Mouse (Mus musculus) CD8-positive naive resting alpha-beta T cell, adult 2 months (primary cell): Measurements from ENCODE around the gene Vps51.

Source experiments
- DNase-seq, 2 experiments: peaks; one replicate each; pipeline ENCODE4 v3.0.0; 2022; ENCODE audit warnings: low read depth in 2 of 2, low spot score in 2 of 2

Gene Vps51

DNA sequence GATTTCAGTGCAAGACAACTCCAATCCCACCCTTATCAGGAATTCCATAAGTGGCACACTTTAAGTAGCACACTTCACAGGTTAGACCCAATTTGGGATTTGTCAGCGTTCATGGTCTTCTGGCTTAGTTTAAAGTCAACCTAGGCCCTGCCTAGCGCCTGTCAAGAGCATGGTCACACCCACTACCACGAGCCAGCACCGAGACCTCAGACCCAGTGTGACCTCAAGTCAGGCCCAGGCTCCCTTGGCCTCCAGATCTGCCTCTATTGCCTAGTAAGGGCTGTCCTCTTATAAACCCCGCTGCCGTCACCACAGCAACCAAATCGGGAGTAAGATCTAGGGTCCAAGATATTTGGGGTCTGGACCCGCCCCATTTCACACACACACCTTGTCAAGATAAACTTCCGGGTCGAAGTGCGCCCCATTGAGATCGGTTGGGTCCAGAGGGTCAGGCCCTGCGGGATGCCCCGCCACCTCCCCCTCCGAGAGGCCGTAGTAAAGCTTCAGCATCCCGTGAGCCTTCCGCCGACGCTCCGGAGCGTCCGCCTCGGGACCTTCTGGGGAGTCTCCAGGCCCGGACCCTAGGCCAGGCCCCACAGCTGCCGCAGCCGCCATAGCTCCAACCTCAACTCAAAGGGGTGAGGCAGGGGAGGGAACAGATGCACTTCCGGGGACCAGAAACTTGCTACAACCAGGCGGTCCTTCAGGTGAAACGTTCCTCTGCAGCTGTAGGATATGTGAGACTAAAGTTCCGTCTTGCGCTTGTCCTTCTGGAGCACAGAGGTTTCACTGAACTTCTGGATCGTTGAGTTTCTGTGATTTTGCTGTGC, at the start of gene Vps51:
Gene Vps51 (minus strand): TSS at position 668 of the 830 bp plus-strand sequence.
- DNase-seq = peak; percentile 78 to 85

DNA sequence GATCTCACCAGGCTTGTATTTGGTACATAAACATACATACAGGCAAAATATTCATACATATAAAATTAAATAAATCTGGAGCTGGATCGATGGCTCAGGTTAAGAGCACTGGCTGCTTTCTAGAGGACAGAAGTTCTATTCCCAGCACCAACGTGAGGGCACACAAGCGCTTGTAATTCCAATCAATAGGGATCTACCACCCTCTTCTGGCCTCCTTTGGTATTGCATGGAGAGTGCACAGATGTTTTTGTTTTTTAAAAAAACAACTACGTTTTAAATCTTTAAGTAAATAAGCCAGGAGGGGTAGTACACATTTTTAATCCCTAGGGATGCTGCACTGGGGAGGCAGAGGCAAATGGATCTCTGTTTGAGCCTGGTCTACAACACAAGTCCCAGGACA, 49.3 kb upstream of the Vps51 start:
- peak; percentile 62 to 71 for DNase-seq

DNA sequence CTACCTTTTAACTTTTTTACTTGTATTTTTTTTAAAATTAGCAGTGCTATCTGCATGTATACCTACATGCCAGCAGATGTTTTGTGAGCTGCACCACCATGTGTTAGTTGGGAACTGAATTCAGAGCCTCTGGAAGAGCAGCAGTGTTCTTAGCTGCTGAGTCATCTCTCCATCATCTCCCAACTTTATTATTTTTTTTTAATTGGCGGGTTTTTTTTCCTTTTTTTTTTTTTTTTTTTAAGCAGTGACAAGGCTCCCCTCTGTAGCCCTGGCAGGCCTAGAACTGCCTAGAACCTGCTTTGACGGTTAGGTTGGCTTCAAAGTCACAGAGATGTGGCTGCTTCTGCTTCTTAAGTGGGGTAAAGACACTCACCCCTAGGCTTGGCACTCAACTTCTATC, 47.9 kb upstream of the Vps51 start:
- DNase-seq = no peak

DNA sequence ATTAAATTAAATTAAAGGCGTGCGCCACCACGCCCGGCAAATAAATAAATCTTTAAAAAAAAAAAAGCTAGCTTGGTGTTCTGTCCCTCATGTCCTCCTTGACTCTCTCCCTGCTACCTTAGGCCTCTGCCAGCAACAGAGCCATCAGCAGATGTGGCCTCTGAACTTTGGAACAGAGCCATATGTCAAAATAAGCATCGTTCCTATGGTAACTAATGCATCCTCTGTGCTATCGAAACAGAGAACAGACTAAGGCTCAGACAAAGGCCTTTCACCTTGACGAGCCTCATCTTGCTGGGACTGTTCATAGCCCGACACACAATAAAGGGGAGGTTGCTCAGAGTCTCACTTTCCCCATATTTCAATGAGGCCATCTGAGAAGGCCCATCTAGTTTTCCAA, 46.3 kb upstream of the Vps51 start:
- DNase-seq = no peak

DNA sequence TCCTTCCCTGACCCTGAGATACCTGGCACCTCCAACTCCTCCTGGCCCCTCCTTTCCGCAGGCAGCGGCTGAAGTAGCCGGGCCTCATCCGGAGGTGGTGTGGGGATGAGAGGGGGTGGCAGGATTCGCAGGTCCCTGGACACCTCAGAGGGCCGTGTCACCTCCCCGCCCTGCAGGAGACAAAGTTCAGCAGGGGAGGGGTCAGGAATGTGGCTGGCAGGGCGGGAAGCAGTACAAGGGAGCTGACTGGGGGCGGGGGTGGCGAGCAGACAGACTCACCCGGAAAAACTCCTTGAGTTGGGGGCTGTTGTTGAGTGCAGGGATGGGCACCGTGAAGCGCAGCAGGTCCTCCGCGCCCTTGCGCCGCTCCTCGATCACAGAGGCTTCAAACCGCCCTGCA, 44.7 kb upstream of the Vps51 start:
- DNase-seq = no peak

DNA sequence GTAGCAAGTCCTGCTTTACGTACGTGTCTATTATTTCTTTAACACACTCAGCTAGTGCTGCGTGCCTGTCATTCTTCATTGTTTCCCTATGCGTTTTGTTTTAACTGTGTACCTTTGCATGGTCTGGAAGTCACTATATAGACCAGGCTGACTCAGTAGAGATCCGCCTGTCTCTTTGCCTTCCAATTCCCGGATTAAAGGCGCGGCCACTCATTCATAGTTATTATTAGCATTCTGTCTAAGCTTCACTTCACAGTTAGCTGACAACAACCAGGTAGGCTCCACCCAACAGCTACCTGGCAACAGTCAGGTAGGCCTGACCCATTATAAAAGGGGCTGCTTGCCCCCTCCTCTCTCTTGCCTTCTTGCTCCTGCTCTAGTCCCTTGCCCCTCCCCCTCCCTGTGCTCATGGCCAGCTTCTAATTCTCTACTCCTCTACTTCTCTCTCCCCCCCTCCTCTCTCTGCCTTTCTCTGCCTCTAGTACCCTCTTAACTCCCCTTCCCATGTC, 41.7 kb upstream of the Vps51 start:
- DNase-seq = no peak

DNA sequence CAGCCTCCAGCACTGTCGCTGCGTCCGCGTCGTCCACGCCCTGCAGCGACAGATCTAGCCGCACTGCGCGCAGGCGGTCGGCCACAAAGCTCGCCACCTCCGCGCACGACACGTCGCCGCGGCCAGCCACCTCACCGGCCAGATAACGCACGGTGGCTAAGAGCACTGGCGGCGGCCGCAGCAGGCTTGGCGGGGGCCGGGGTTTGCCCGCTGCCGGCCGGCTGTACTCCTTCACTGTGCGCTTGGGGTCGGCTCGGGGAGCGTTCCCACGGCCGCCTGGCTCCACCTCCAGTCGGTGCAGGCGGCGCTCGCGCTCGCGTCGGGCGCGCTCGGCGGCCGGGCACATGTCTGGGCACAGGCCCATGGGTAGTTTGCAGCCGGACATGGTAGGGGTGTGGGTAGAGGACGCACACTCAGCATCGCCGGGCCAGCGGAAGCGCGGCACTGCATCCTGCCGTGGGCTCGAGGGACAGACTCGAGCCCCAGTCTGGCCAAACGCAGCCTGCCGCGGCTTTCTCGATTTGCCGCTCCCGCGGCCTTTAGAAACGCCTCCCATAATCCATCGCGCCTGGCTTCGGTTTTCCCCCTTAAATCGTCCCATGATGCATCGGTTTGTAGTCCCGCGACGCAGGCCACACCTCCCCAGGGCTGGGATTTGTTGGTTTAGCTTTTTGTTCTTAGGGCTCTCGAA, 41.1 kb upstream of the Vps51 start, which contains the start of gene Sac3d1:
Gene Sac3d1 (minus strand): TSS at position 665 of the 691 bp plus-strand sequence.
- DNase-seq = peak; percentile 77 to 84

DNA sequence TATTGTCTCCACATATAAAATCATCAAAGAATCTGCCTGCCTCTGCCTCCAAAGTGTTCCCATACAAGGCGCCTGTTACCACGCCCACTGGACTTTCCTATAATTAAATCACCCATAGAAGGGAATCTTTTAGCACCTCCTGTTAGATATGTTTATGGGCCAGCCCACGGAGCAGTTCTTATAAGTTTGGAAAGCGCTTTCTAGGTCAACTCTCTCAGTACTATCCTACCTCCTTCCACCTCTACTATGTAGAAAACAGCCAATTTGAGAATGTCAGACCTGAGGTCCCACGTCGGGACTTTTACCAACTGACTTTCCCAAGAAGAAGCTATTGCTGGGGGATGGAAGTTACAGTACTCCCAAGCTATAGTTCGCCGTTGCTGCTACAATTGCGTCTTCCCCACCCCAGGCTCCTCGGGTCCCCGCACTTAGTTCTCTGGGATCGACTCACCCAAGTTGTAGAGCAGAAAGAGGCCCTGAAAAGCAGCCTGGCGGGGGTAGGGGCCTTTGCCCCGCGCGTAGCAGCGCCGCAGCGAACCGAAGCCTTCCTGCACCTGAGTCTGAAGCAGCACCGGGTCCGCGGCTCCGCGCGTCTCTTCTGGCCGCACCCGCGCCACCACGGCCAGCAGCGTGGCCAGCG, 40.4 kb upstream of the Vps51 start:
- peak in 1 of 2 experiments; percentile 11 for DNase-seq

DNA sequence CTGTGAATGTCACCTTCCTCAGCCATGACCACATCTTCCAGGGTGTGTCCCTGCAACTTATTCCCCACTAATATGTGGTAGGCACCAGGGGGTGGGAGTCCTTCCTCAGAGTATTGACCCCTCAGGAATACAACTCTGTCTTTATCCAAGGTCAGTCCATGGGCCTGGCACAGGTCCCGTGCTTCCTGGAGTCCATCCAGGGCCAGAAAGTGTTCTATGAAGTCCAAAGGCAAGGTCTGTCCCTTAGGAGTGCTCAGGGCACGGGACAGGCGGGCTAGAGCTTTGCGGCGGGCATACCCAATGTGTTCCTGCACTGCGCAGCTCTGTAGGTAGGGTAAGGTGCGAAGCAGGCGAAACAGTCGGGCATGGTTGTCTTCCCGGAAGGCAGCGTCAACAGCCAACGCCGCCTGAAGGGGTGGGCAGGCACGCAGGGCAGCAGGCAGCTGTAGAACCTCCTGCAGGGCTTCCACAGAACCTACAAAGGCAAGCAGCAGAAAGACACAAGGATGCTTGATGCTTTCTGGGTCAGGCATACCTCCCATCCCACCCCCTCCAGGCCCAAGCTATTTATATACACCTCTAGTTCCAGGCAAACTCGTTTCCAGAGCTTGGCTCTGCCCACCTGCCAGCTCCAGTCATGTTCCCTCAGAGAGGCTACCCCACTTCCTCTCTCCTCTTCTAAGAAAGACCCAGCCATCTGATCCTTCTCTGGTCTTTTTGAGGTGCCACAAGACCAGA, 39.3 kb upstream of the Vps51 start:
- no peak for DNase-seq

DNA sequence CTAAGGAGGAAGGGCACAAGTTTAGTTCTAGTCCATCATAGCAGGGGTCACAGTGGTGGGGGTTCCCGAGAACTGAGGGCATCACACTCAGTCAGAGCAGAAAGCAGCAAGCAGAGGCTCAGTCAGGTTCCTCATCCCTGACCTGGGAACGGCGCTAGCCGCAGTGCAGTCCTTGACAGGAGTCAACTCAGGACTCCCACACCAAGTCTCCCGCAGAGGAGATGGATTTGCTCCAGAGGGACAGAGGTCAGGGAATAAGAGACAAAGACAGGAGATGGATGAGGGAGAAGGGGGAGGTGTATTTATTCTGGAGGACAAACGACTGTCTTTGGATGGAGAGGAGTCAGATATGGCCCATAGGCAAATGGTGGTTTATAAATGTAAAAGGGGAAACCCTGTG, 36.1 kb upstream of the Vps51 start:
- no peak for DNase-seq

DNA sequence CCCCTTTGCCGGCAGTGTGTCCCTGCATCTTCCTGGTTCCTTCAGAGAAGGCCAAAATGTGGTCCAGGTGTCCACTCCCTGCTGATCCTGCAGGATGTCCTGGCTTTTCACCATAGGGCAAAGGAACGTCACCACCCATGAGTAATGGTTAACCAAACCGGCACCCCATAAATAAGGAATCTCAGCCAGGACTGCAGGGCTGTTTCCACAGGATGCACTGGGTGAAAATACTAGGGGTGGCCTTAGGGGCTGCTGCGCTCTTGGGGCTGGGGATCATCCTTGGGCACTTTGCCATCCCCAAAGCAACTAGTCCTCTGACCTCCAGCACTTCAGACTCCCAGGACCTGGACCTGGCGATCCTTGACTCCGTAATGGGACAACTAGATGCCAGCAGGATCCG, 28.6 kb upstream of the Vps51 start, which contains the start of gene Naaladl1:
Gene Naaladl1 (plus strand): TSS at position 197 of the 400 bp plus-strand sequence.
- no peak for DNase-seq

DNA sequence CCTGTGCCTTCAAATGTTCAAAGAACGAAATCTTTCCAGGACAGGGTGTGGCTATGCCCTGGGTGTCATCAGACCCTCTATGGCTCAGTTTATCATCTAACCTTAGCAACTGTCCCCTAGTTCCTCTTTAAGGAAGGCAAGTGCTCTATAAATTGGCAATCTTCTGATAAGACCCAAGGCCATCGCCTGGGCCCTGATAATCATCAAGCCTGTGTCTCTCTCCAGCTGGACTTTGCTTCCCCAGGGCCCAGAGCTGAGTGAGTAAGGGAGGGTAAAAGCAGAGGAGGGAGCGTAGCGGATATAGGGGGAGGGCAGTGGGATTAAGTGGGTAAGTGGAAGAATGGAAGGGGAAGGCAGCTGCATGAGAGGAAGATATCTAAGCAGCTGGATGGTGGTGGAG, 27.4 kb upstream of the Vps51 start:
- no peak for DNase-seq

DNA sequence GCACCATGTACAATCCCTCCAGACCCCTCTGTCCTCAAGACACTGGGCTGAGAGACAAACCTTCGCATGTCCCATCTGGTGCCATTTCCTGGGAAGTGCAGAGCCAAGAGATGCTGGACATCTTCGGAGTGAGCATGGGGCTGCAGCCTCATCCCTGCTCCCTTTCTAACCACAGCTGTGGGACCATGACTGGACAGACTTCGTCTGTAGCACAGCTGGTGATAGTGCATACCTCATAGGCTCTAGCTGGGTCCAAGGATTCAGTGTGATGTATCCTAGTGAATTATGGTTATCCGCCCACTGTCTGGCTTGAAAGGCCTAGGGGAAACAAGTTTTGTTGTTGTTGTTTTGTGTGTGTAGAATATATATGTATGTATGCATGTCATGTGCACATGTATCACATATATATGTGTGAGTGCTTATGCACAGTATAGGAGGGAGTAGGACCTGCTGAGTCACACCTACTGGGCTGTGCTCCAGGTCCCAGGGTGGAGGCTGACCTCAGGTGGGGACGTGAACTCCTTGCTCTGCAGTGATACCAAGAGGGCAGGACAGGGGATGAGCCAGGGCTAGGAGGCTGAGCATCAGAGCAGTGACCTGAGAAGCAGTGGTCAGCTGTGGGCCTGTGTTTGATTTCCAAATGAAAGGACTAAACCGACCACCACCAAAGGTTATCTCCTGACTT, 25.3 kb upstream of the Vps51 start:
- no peak for DNase-seq

DNA sequence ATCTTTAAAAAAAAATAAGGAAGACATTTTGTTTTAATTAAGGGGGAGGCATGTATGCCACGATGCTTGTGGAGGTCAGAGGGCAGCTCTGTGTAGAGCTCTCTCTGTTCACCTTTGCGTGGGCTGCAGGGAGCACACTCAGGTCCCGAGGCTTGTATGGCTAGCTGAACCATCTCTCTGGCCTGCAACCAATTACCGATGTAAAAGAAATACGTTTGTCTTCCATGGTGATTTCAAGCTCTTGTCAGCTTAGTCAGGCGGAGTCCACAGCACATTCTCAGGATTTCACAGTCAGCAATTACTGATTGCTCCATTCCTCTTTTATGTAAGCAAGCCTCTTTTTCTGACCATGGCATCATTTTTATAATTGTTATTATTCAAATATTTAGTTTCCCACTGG, 24.2 kb upstream of the Vps51 start:
- DNase-seq = no peak

DNA sequence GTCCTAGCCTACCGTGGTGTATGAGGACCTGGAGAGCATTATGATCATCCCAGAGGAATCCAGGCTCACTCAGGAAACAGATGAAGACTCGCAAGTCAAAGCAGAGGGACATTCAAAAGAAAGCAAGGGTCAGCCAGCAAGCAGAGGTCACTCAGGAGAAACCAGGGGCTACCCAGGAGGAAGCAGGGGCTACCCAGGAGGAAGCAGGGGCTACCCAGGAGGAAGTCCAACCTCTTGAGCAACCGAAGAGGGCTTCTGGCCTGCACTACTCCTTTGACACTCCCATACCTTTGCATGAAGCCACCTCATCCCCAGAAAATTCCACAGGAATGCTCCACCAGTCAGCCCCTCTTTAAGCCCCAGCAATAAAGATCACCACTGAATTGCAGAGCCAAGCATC, 20.8 kb upstream of the Vps51 start:
- no peak for DNase-seq

DNA sequence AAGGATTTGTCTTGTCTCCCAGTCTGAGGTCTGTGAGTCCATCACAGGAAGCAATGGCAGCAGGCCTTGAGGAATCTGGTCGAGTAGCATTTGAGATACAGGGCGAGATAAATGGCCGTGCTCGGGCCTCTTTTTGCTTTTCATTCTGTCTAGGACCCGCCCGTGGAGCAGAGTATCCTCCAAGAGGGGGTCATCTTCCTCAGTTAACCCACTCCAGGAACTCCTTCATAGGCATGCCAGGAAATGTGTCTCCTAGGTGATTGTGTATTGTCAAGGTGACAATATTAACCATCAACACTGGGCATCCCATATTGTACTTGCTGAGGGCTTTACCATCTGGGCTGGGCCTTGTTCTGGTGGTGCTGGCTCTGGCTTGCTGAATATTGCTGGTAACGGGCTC, 17.1 kb upstream of the Vps51 start, which contains the start of gene AC131692.1:
Gene AC131692.1 (plus strand): TSS at position 301 of the 400 bp plus-strand sequence.
- DNase-seq = no peak

DNA sequence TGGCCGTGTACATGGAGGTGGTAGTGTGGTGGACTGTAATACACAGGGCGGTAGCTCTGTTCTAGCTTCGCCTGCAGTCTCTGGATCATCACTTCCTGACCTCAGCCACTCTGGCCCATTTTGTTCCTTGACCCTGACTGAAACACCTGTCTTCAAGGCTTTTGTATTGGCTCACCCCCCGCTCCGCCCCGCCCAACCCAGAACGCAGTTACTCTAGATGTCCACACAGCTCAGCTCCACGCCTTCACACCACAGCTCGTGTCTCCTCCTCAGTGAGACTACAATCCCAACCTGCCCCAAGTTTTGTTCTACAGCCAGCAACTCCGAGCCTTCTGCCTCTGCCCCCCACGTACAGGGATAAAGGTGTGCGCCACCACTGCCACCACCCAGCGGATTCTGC, 11.8 kb upstream of the Vps51 start:
- DNase-seq = no peak

DNA sequence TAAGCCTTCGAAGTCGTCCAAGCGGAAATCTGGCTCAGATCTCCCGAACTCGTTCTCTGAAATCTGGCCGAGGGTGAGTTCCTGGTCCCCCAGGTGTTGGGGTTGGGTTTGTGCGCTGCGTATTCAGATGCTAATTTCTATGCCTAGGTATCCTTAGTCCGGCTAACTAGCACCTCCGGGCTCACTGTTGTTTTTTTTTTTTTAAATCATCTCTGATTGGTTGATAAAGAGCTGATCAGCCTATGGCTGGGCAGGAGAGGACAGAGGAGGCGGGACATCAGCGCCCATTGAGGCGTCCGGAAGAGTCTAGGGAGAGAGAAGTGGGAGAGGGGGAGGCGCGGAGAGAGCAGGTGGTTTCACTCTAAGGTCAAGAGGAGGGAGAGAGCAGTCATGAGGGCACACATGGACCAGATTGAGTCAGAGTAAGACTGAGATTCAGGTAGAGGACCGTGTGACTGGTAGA, 8.4 kb upstream of the Vps51 start:
- peak in 1 of 2 experiments; percentile 40 for DNase-seq

DNA sequence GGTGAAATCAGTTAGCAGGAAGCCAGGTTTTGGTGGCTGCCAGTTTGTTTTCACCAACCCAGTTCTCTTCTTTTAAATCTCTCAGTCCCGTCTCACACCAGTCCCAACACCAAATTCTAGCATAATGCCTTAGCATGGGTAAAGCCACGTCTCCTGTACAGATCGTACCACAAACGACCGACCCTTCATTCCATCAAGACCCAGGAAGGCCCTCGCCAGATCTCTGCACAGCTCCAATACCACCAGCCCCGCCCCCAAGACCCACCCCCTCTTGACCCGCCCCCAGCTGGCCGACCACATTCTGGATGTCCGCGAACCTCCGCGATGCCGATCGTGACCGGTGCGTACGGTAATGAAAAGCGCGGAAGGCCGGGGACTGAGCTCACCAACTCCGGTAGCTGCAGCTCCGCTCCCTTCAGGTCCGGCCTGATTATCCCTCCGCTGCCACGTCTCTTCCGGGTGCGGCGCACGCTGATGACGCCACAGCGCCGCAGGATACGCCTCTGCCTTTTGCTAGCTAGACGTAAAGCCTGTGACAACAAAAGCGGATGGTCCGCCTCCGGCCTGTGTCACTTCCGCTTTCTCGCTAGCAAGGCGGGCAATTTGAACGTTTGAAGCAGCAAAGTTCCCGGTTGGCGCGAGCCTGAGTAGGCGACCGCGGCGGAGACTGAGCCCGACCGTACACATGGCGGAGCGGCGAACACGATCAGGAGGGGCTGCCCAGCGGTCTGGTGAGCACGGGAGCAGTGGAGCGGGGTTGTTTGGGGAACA, 7.6 kb upstream of the Vps51 start, which contains the start of the genes Zfpl1 and Cdca5:
Gene Zfpl1 (minus strand): TSS at position 479 of the 771 bp plus-strand sequence.
Gene Cdca5 (plus strand): TSS at position 506 of the 771 bp plus-strand sequence.
- peak; percentile 94 to 95 for DNase-seq
